Mouse (Mus musculus) heart, embryonic 15.5 days (tissue): ENCODE measurements around the gene Trem1. TPM values are rescaled to one million over a fixed set of nuclear protein-coding genes. Genes with fewer than 3 reads are reported as not detected.

Experiments used
- ATAC-seq: fragments of 200-750 bp; cut with Nextera tagmentation; replicated peaks from 2 replicates; pipeline ENCODE4 v1.8.0; 2017; ENCODE audit warnings: low read depth, moderate TSS enrichment; ENCODE audit not compliant: insufficient number of reproducible peaks, insufficient read depth, low FRiP score
- H3K27ac ChIP-seq: fragments of 300-500 bp; sonication (generic); 2 replicates; pipeline ENCODE4 v1.5.1; 2015; ENCODE audit warnings: mild to moderate bottlenecking, inconsistent platforms
- H3K27me3 ChIP-seq: fragments of 300-500 bp; sonication (generic); 2 replicates; pipeline ENCODE4 v1.6.1; 2015; ENCODE audit warnings: inconsistent platforms
- H3K36me3 ChIP-seq: fragments of 300-500 bp; sonication (generic); 2 replicates; pipeline ENCODE4 v1.6.1; 2015; ENCODE audit warnings: mild to moderate bottlenecking, inconsistent platforms
- H3K4me1 ChIP-seq: fragments of 300-500 bp; sonication (generic); replicated peaks from 2 replicates; pipeline ENCODE4 v1.6.1; 2015; ENCODE audit warnings: inconsistent platforms
- H3K4me2 ChIP-seq: fragments of 300-500 bp; sonication (generic); 2 replicates; pipeline ENCODE4 v1.6.1; 2015; ENCODE audit warnings: inconsistent platforms, mild to moderate bottlenecking, moderate library complexity
- H3K4me3 ChIP-seq: fragments of 300-500 bp; sonication (generic); 2 replicates; pipeline ENCODE4 v1.5.1; 2015; ENCODE audit warnings: mild to moderate bottlenecking, inconsistent platforms
- H3K9ac ChIP-seq: fragments of 300-500 bp; sonication (generic); 2 replicates; pipeline ENCODE4 v1.6.1; 2015; ENCODE audit warnings: mild to moderate bottlenecking, inconsistent platforms
- H3K9me3 ChIP-seq: fragments of 300-500 bp; sonication (generic); replicated peaks from 2 replicates; pipeline ENCODE4 v1.6.1; 2016; ENCODE audit warnings: inconsistent platforms
- WGBS: fragments of 180-500 bp; shearing (Covaris S2); methylation state at CpG from one replicate; pipeline ENCODE4 v1.1.7; 2015; ENCODE audit warnings: mixed read lengths; 5-methylcytosine and 5-hydroxymethylcytosine counted together
- polyA plus RNA-seq: library from polyadenylated mRNA; unstranded; fragments of >200 nt; fragmentation: Nextera tagmentation; extraction: Ambion mirVana; gene quantifications from 2 replicates; pipeline ENCODE4 v1.2.1, GENCODE M21; 2015

The Trem1 gene
- polyA plus RNA-seq, 1 experiment from 2014 or later: 0.08 TPM

GRCm38 (mm10) chr17:48247221-48247928, 14.8 kb downstream of the Trem1 start, which contains the start of gene Trem3:
TSS of gene Trem3 (plus strand) at chr17:48247777.
- WGBS: 71% methylated on average over 11 of the region's 11 CpGs
- Histone ChIP-seq H3K4me1 (no peaks in the 10 kb centered on the region), H3K36me3 (no peaks in the 10 kb centered on the region), H3K9me3 (no peaks in the 10 kb centered on the region), H3K4me3 (no peak within 1 kb of the TSS), H3K9ac (no peak within 1 kb of the TSS), H3K27me3 (no peaks in the 10 kb centered on the region), H3K27ac (no peak within 1 kb of the TSS), H3K4me2 (no peak within 1 kb of the TSS)
- ATAC-seq: no peak

- no peaks in the 10 kb centered on the region for H3K36me3 ChIP-seq
- no peaks in the 10 kb centered on the region for H3K9me3 ChIP-seq
- H3K4me2 ChIP-seq: no peak overlapping the region
- ATAC-seq: no peak
- no peaks in the 10 kb centered on the region for H3K4me1 ChIP-seq
- H3K27ac ChIP-seq: no peak overlapping the region
- H3K27me3 ChIP-seq: no peaks in the 10 kb centered on the region
- no peak overlapping the region for H3K4me3 ChIP-seq
- no peak overlapping the region for H3K9ac ChIP-seq
Measured at GRCm38 (mm10) chr17:48249039-48249438, 16.5 kb downstream of the Trem1 start.

- 69% methylated on average over 11 of the region's 11 CpGs for WGBS
- no peak for ATAC-seq
- Histone ChIP-seq H3K4me1 (no peaks in the 10 kb centered on the region), H3K36me3 (no peaks in the 10 kb centered on the region), H3K4me2 (no peak overlapping the region), H3K9me3 (no peaks in the 10 kb centered on the region), H3K27me3 (no peaks in the 10 kb centered on the region), H3K9ac (no peak overlapping the region), H3K4me3 (no peak overlapping the region), H3K27ac (no peak overlapping the region)
Measured at GRCm38 (mm10) chr17:48249501-48249900, 16.9 kb downstream of the Trem1 start.

- WGBS: 83% methylated on average over 7 of the region's 7 CpGs
- Histone ChIP-seq H3K36me3 (no peaks in the 10 kb centered on the region), H3K4me1 (no peaks in the 10 kb centered on the region), H3K4me2 (no peak overlapping the region), H3K9me3 (no peaks in the 10 kb centered on the region), H3K27me3 (no peaks in the 10 kb centered on the region), H3K27ac (no peak overlapping the region), H3K9ac (no peak overlapping the region), H3K4me3 (no peak overlapping the region)
- ATAC-seq: no peak
Measured at GRCm38 (mm10) chr17:48250631-48251030, 18.1 kb downstream of the Trem1 start.

GRCm38 (mm10) chr17:48256575-48256974, 24.0 kb downstream of the Trem1 start:
- Histone ChIP-seq H3K4me1 (no peaks in the 10 kb centered on the region), H3K36me3 (no peaks in the 10 kb centered on the region), H3K27me3 (no peaks in the 10 kb centered on the region), H3K27ac (no peak overlapping the region), H3K9me3 (peaks cover 10% of the 10 kb centered on the region; the same call in 1 of the 2 replicates), H3K9ac (no peak overlapping the region), H3K4me3 (no peak overlapping the region), H3K4me2 (no peak overlapping the region)
- no peak for ATAC-seq

- no peak for ATAC-seq
- 59% methylated on average over 2 of the region's 2 CpGs for WGBS
- no peak overlapping the region for H3K4me3 ChIP-seq
- H3K36me3 ChIP-seq: no peaks in the 10 kb centered on the region
- no peak overlapping the region for H3K27ac ChIP-seq
- no peak overlapping the region for H3K4me2 ChIP-seq
- no peaks in the 10 kb centered on the region for H3K4me1 ChIP-seq
- H3K9ac ChIP-seq: no peak overlapping the region
- no peaks in the 10 kb centered on the region for H3K27me3 ChIP-seq
- H3K9me3 ChIP-seq: peaks cover 10% of the 10 kb centered on the region; the same call in 1 of the 2 replicates
Measured at GRCm38 (mm10) chr17:48261868-48262267, 29.3 kb downstream of the Trem1 start.

- no peak within 1 kb of the TSS for H3K4me2 ChIP-seq
- H3K36me3 ChIP-seq: no peaks in the 10 kb centered on the region
- peaks cover 10% of the 10 kb centered on the region; the same call in 1 of the 2 replicates for H3K9me3 ChIP-seq
- H3K4me1 ChIP-seq: no peaks in the 10 kb centered on the region
- H3K27ac ChIP-seq: no peak within 1 kb of the TSS
- H3K27me3 ChIP-seq: no peaks in the 10 kb centered on the region
- no peak within 1 kb of the TSS for H3K4me3 ChIP-seq
- ATAC-seq: no peak
- H3K9ac ChIP-seq: no peak within 1 kb of the TSS
- 84% methylated on average over 3 of the region's 3 CpGs for WGBS
Measured at GRCm38 (mm10) chr17:48263741-48264362, 31.3 kb downstream of the Trem1 start, which contains the start of gene Treml4. TSS of gene Treml4 (plus strand) at chr17:48264295.

- no peak overlapping the region for H3K27ac ChIP-seq
- H3K27me3 ChIP-seq: no peaks in the 10 kb centered on the region
- no peak; the same call in 1 of the 2 replicates for ATAC-seq
- H3K36me3 ChIP-seq: no peaks in the 10 kb centered on the region
- no peaks in the 10 kb centered on the region for H3K4me1 ChIP-seq
- peaks cover 2% of the 10 kb centered on the region; the same call in 1 of the 2 replicates for H3K9me3 ChIP-seq
- H3K4me3 ChIP-seq: no peak overlapping the region
- no peak overlapping the region for H3K9ac ChIP-seq
- 81% methylated on average over 7 of the region's 7 CpGs for WGBS
- no peak overlapping the region for H3K4me2 ChIP-seq
Measured at GRCm38 (mm10) chr17:48264662-48265061, 32.1 kb downstream of the Trem1 start.

GRCm38 (mm10) chr17:48266138-48266537, 33.6 kb downstream of the Trem1 start:
- no peak for ATAC-seq

GRCm38 (mm10) chr17:48266610-48267304, 34.2 kb downstream of the Trem1 start:
- WGBS: 35% methylated on average over 2 of the region's 2 CpGs
- Histone ChIP-seq H3K36me3 (no peaks in the 10 kb centered on the region), H3K9ac (no peak overlapping the region), H3K27me3 (no peaks in the 10 kb centered on the region), H3K4me3 (no peak overlapping the region), H3K4me2 (no peak overlapping the region), H3K9me3 (no peaks in the 10 kb centered on the region), H3K27ac (no peak overlapping the region), H3K4me1 (no peaks in the 10 kb centered on the region)
- ATAC-seq: no peak

More at GRCm38 (mm10) chr17:48266138-48266537, 33.6 kb downstream of the Trem1 start:
- Histone ChIP-seq H3K9me3 (no peaks in the 10 kb centered on the region), H3K4me3 (no peak overlapping the region), H3K9ac (no peak overlapping the region), H3K4me2 (no peak overlapping the region), H3K4me1 (no peaks in the 10 kb centered on the region), H3K27ac (no peak overlapping the region), H3K27me3 (no peaks in the 10 kb centered on the region), H3K36me3 (no peaks in the 10 kb centered on the region)
- 53% methylated on average over 2 of the region's 2 CpGs for WGBS

GRCm38 (mm10) chr17:48267591-48267990, 35.0 kb downstream of the Trem1 start:
- no peak overlapping the region for H3K27ac ChIP-seq
- no peak for ATAC-seq

More at GRCm38 (mm10) chr17:48267591-48267990, 35.0 kb downstream of the Trem1 start:
- no peaks in the 10 kb centered on the region for H3K4me1 ChIP-seq
- H3K9me3 ChIP-seq: no peaks in the 10 kb centered on the region
- 100% methylated on average over 1 of the region's 1 CpGs for WGBS
- no peak overlapping the region for H3K9ac ChIP-seq
- H3K4me2 ChIP-seq: no peak overlapping the region
- no peaks in the 10 kb centered on the region for H3K36me3 ChIP-seq
- H3K4me3 ChIP-seq: no peak overlapping the region
- H3K27me3 ChIP-seq: no peaks in the 10 kb centered on the region
